Mouse (Mus musculus): ENCODE results near the gene Gm17482.

DNA sequence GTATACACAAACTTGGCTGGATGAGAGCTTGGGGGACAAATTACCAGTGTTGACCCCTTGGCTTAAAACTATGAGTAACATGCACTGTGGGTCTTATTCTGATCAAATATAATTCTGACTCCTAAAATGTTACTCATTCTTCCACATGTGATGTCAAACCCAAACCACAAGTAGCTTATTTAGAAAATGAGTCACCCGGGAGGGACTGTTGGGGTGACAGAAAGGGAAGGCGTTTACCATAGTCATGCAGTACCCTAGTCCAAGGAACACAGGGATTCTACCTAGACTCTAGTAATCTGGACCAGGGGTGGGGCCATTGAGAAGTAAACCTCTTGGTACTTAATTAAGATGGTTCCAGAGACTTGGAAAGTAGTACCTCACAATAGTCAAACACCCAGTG, 57.0 kb downstream of the Gm17482 start:
- no peak for TF ChIP-seq RCOR1 (IDR thresholded peaks at IDR 0.05; ENCODE audit: low read depth, low read length)
- TF ChIP-seq ELF1 (IDR thresholded peaks at IDR 0.05; ENCODE audit: low read depth, low read length): no peak
- TF ChIP-seq HCFC1 (IDR thresholded peaks at IDR 0.05; ENCODE audit: low read depth, low read length): no peak
- TF ChIP-seq POLR2A (IDR thresholded peaks at IDR 0.05; ENCODE audit: control insufficient read depth in 1 of 2, insufficient read depth in 1 of 2, low read depth in 1 of 2, low read length in 2 of 2, poor library complexity in 1 of 2): no peak
- TF ChIP-seq SMC3 (IDR thresholded peaks at IDR 0.05; ENCODE audit: low read depth, low read length): no peak
